Mouse (Mus musculus): Measurements from ENCODE around the gene Agxt2.
A peak's percentile ranks its signal among the peaks of the same experiment; 100 is the strongest.

The Agxt2 gene

GRCm38 (mm10) chr15:10358039-10358948 lies at the start of gene Agxt2:
TSS of gene Agxt2 (plus strand) at chr15:10358532.
- DNase-seq: peak; percentile 55

GRCm38 (mm10) chr15:10311826-10312225 lies 46.5 kb upstream of the Agxt2 start:
- no peak for DNase-seq

GRCm38 (mm10) chr15:10313522-10314455 lies 44.5 kb upstream of the Agxt2 start:
- DNase-seq: peak; percentile 78

GRCm38 (mm10) chr15:10325080-10325479 lies 33.3 kb upstream of the Agxt2 start, which contains the start of gene Gm21973:
TSS of gene Gm21973 (plus strand) at chr15:10325380.
- DNase-seq: no peak

- no peak for DNase-seq
Observed at GRCm38 (mm10) chr15:10330626-10331025, 27.7 kb upstream of the Agxt2 start.

GRCm38 (mm10) chr15:10332566-10332965 lies 25.8 kb upstream of the Agxt2 start:
- no peak for DNase-seq

- no peak for DNase-seq
Observed at GRCm38 (mm10) chr15:10338606-10339005, 19.7 kb upstream of the Agxt2 start.

- DNase-seq: peak; percentile 17
Observed at GRCm38 (mm10) chr15:10347044-10347443, 11.3 kb upstream of the Agxt2 start.

- no peak for DNase-seq
Observed at GRCm38 (mm10) chr15:10366331-10366730, 8.0 kb downstream of the Agxt2 start.

GRCm38 (mm10) chr15:10375404-10375803 lies 17.1 kb downstream of the Agxt2 start:
- no peak for DNase-seq

GRCm38 (mm10) chr15:10378338-10378959 lies 20.1 kb downstream of the Agxt2 start:
- no peak for DNase-seq

- no peak for DNase-seq
Observed at GRCm38 (mm10) chr15:10379757-10380458, 21.6 kb downstream of the Agxt2 start.

GRCm38 (mm10) chr15:10387263-10387662 lies 28.9 kb downstream of the Agxt2 start:
- DNase-seq: no peak

GRCm38 (mm10) chr15:10399795-10400194 lies 41.5 kb downstream of the Agxt2 start:
- DNase-seq: peak; percentile 65

GRCm38 (mm10) chr15:10400415-10400814 lies 42.1 kb downstream of the Agxt2 start:
- no peak for DNase-seq

- no peak for DNase-seq
Observed at GRCm38 (mm10) chr15:10409842-10410241, 51.5 kb downstream of the Agxt2 start.

GRCm38 (mm10) chr15:10410881-10411280 lies 52.5 kb downstream of the Agxt2 start:
- no peak for DNase-seq

GRCm38 (mm10) chr15:10413656-10414055 lies 55.3 kb downstream of the Agxt2 start:
- no peak for DNase-seq

- DNase-seq: no peak
Observed at GRCm38 (mm10) chr15:10421138-10421784, 62.9 kb downstream of the Agxt2 start.

- no peak for DNase-seq
Observed at GRCm38 (mm10) chr15:10421785-10422144, 63.4 kb downstream of the Agxt2 start.

GRCm38 (mm10) chr15:10426124-10426523 lies 67.8 kb downstream of the Agxt2 start:
- no peak for DNase-seq

All from kidney, postnatal 10 days (tissue).